Comparison of ENCODE assay signal across 11 mouse cellular contexts in the genomic region with DNA sequence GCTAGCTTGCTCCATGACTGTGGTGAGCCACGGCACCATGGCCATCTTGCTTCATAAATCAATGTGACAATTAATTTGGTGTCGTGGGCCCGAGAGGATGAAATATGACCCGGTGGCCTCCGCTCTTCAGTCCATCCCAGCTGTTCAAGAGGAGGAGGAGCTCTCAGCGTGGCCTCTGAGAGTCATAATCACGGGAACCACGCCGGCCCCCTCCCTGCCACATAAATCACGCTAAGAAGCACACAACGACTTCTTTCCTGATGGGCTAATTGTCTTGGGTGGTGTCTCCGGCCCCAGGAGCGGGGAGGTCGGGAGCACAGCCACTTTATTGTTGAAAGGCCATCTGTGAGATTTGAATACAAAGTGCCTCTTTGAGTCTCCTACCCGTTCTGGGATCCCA.
DNase-seq lines count a peak whose midpoint lies in the region; ATAC-seq and TF ChIP-seq lines count a peak whose summit lies in the region.
"Had no signal": no experiment of that assay in that cellular context is flagged by ENCODE, and none has a peak within 500 bp of the region (broad histone marks: within the 10 kb centered on the region; RNA-seq: fewer than 3 reads in every experiment).

No protein-coding gene starts in this region.

- no peak overlapping the region for H3K4me3 ChIP-seq in gastrocnemius, adult 2 months
- no peak overlapping the region for H3K4me3 ChIP-seq in hindbrain, embryonic 14.5 days (replicated peaks; ENCODE audit: low read length)
- H3K4me3 ChIP-seq: embryonic facial prominence, embryonic 15.5 days had no signal

- H3K36me3 ChIP-seq in hindbrain, embryonic 14.5 days (replicated peaks; ENCODE audit: control insufficient read depth, insufficient read depth), result no peaks in the 10 kb centered on the region
- H3K36me3 ChIP-seq: embryonic facial prominence, embryonic 15.5 days had no signal

- no peaks in the 10 kb centered on the region for H3K9me3 ChIP-seq in hindbrain, embryonic 14.5 days (ENCODE audit: control insufficient read depth, low read length)
- H3K9me3 ChIP-seq: embryonic facial prominence, embryonic 15.5 days had no signal

- intact Hi-C loops in gastrocnemius, adult 2 months (cut with DNase I), result no loop called here

- H3K27ac ChIP-seq in gastrocnemius, adult 2 months, result peak overlapping the region; percentile 73
- H3K27ac ChIP-seq in hindbrain, embryonic 14.5 days, result no peak overlapping the region
- H3K27ac ChIP-seq: liver, embryonic 14.5 days had no signal

- H3K4me1 ChIP-seq in hindbrain, embryonic 14.5 days (replicated peaks; ENCODE audit: control insufficient read depth, insufficient read depth, low read length), result peaks cover 41% of the 10 kb centered on the region

- no peak overlapping the region for H3K9ac ChIP-seq in hindbrain, embryonic 14.5 days
- H3K9ac ChIP-seq: embryonic facial prominence, embryonic 15.5 days; liver, embryonic 14.5 days had no signal

- TF ChIP-seq CTCF in gastrocnemius, adult 2 months (IDR thresholded peaks at IDR 0.05), result no peak

- WGBS in hindbrain, embryonic 14.5 days, result 24% methylated on average over 15 of the region's 15 CpGs

- no peak for ATAC-seq in monocyte, adult 5-6 weeks (replicated peaks; ENCODE audit: insufficient number of reproducible peaks, low FRiP score, low TSS enrichment, poor library complexity, severe bottlenecking)
- no peak for ATAC-seq in hindbrain, embryonic 14.5 days (ENCODE audit: low FRiP score)

- no peak overlapping the region for H3K4me2 ChIP-seq in hindbrain, embryonic 14.5 days (replicated peaks)
- H3K4me2 ChIP-seq: embryonic facial prominence, embryonic 15.5 days had no signal

- DNase-seq in gastrocnemius, adult 2 months, result peak; percentile 44
- no peak for DNase-seq in gastrocnemius, adult 8-10 months (ENCODE audit: low spot score in 2 of 2)
- peak; percentile 40 for DNase-seq in right cerebral cortex, adult 18-20 months
- no peak for DNase-seq in right cerebral cortex, postnatal 10 days (ENCODE audit: low spot score in 2 of 2)
- DNase-seq in kidney, postnatal 4 days, result peak; percentile 82 to 88
- DNase-seq in urinary bladder, adult 18-20 months (ENCODE audit: low spot score in 2 of 2), result no peak
- no peak for DNase-seq in hindbrain, embryonic 14.5 days (ENCODE audit: low spot score)
- DNase-seq: thymus, postnatal 14 days had no signal

- H3K27me3 ChIP-seq in hindbrain, embryonic 14.5 days (ENCODE audit: control insufficient read depth, insufficient read depth, low read length), result no peaks in the 10 kb centered on the region
- H3K27me3 ChIP-seq: embryonic facial prominence, embryonic 15.5 days had no signal

Comparison
In these comparisons a context has a peak if more than half of its experiments do, and no peak if none do; other contexts are left out.
1. DNase-seq: peak in gastrocnemius, adult 2 months (single experiment), right cerebral cortex, adult 18-20 months (single experiment) and kidney, postnatal 4 days (2 of 2); none in gastrocnemius, adult 8-10 months (0 of 2), right cerebral cortex, postnatal 10 days (0 of 2), urinary bladder, adult 18-20 months (0 of 2) and hindbrain, embryonic 14.5 days (single experiment).